Mouse (Mus musculus) limb, embryonic 11.5 days (tissue): ENCODE measurements around the gene Hps4. TPM values are rescaled to one million over a fixed set of nuclear protein-coding genes. Genes with fewer than 3 reads are reported as not detected.

Experiments
- ATAC-seq: fragments of 200-750 bp; cut with Nextera tagmentation; 2 replicates; pipeline ENCODE4 v1.8.0; 2017; ENCODE audit warnings: low read depth; ENCODE audit not compliant: insufficient number of reproducible peaks, low FRiP score, low TSS enrichment
- DNase-seq: peaks from one replicate; pipeline ENCODE4 v3.0.0-alpha.2; 2015; ENCODE audit warnings: low spot score
- H3K27ac ChIP-seq: fragments of 300-500 bp; sonication (generic); replicated peaks from 2 replicates; pipeline ENCODE4 v1.5.1; 2014; ENCODE audit warnings: low read depth, mild to moderate bottlenecking, low read length
- H3K27me3 ChIP-seq: fragments of 300-500 bp; sonication (generic); 2 replicates; pipeline ENCODE4 v1.6.1; 2014; ENCODE audit warnings: mild to moderate bottlenecking, low read length, mixed read lengths; ENCODE audit not compliant: control insufficient read depth, insufficient read depth
- H3K36me3 ChIP-seq: fragments of 300-500 bp; sonication (generic); 2 replicates; pipeline ENCODE4 v1.6.1; 2014; ENCODE audit warnings: mild to moderate bottlenecking, low read length, moderate library complexity, mixed read lengths; ENCODE audit not compliant: control insufficient read depth, insufficient read depth
- H3K4me1 ChIP-seq: fragments of 300-500 bp; sonication (generic); 2 replicates; pipeline ENCODE4 v1.6.1; 2014; ENCODE audit warnings: low read length, mixed read lengths; ENCODE audit not compliant: control insufficient read depth, insufficient read depth
- H3K4me2 ChIP-seq: fragments of 300-500 bp; sonication (generic); 2 replicates; pipeline ENCODE4 v1.6.1; 2014; ENCODE audit warnings: low read depth, mild to moderate bottlenecking, moderate library complexity; ENCODE audit not compliant: severe bottlenecking
- H3K4me3 ChIP-seq: fragments of 300-500 bp; sonication (generic); 2 replicates; pipeline ENCODE4 v1.5.1; 2014; ENCODE audit warnings: low read depth, low read length
- H3K9ac ChIP-seq: fragments of 300-500 bp; sonication (generic); 2 replicates; pipeline ENCODE4 v1.6.1; 2014; ENCODE audit warnings: mild to moderate bottlenecking, low read length
- H3K9me3 ChIP-seq: fragments of 300-500 bp; sonication (generic); 2 replicates; pipeline ENCODE4 v1.6.1; 2016; ENCODE audit warnings: low read length; ENCODE audit not compliant: control insufficient read depth
- WGBS: fragments of 180-500 bp; shearing (Covaris S2); extraction: QIAGEN DNeasy Blood & Tissue Kit; methylation state at CpG from one replicate; pipeline ENCODE4 v1.1.7; 2014; 5-methylcytosine and 5-hydroxymethylcytosine counted together
- polyA plus RNA-seq: library from polyadenylated mRNA; unstranded; fragments of >200 nt; fragmentation: Nextera tagmentation; extraction: Ambion mirVana; gene quantifications from 2 replicates; pipeline ENCODE4 v1.2.1, GENCODE M21; 2014

Hps4 gene
- polyA plus RNA-seq, 1 experiment from 2014 or later, result 38.4 TPM

DNA sequence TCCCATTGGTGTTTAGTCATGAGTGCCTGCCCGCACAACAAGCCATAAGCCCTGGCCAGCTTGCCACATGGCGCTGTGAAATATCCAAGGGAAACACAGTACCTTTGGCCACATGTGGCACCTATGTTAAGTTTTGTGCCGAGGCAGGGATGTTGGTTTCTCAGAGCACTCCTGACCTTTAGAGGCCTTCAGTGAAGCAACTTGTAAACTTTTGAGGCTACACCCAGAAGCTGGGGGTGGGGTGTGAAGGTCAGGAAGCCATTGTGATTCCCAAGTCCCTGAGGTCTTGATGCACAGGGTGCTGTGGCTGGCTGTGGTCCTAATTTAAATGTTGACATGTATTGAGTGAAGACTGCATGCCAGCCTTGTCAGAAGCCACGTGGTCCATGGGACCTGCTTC lies 43.5 kb upstream of the Hps4 start:
- DNase-seq (no peak), ATAC-seq (no peak)
- 84% methylated on average over 4 of the region's 4 CpGs for WGBS
- Histone ChIP-seq H3K9ac (no peak overlapping the region), H3K27me3 (no peaks in the 10 kb centered on the region), H3K36me3 (no peaks in the 10 kb centered on the region), H3K27ac (no peak overlapping the region), H3K9me3 (no peaks in the 10 kb centered on the region), H3K4me1 (no peaks in the 10 kb centered on the region), H3K4me3 (no peak overlapping the region), H3K4me2 (no peak overlapping the region)

DNA sequence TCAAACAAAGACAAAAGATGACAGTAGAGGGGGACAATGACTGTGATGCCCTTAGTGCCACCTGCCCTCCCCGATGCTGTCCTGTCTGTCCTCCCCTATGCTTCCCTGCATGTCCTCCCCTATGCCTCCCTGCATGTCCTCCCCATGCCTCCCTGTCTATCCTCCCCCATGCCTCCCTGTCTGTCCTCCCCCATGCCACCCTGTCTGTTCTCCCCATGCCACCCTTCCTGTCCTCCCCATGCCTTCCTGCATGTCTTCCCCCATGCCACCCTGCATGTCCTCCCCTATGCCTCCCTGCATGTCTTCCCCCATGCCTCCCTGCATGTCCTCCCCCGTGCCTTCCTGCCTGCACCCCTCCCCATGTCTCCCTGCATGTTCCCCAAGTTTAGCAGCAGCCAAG lies 42.8 kb upstream of the Hps4 start:
- H3K27me3 ChIP-seq, result no peaks in the 10 kb centered on the region
- no peak overlapping the region for H3K9ac ChIP-seq
- no peak overlapping the region for H3K4me2 ChIP-seq
- H3K4me3 ChIP-seq, result no peak overlapping the region
- WGBS, result 83% methylated on average over 2 of the region's 2 CpGs
- DNase-seq (no peak), ATAC-seq (no peak)
- no peak overlapping the region for H3K27ac ChIP-seq
- H3K36me3 ChIP-seq, result no peaks in the 10 kb centered on the region
- H3K4me1 ChIP-seq, result no peaks in the 10 kb centered on the region
- no peaks in the 10 kb centered on the region for H3K9me3 ChIP-seq

DNA sequence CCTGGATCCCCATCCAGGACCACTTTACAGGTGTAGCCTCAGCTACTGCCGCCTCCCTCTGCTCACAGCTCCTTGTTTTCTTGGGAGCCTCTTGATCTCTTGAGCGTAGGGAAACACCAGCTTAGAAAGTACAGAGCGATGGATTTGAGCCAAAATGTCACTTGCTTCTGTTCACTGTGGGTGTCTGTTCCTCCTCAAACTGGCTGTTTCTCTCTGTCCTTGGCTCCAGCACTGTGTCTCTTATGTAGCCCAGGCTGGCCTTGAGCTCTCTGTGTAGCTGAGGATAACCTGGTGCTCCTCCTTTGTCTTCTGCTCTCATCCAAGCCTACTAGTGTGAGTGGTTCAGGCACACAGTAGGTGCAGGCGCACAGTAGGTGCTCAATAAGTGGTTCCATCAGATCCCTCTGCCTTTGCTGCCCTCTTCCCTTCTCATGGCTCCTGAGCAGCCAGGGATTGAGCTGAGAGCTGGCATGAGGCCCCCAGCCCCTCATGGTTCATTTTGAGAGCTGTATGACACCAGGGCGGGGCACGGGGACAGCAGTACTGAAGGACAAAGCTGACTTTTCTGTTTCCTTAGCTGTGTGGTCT lies 42.1 kb upstream of the Hps4 start:
- Histone ChIP-seq H3K9me3 (no peaks in the 10 kb centered on the region), H3K4me2 (no peak overlapping the region), H3K4me1 (no peaks in the 10 kb centered on the region), H3K4me3 (no peak overlapping the region), H3K27ac (no peak overlapping the region), H3K36me3 (no peaks in the 10 kb centered on the region), H3K27me3 (no peaks in the 10 kb centered on the region), H3K9ac (no peak overlapping the region)
- DNase-seq (no peak), ATAC-seq (no peak)
- 85% methylated on average over 6 of the region's 6 CpGs for WGBS

DNA sequence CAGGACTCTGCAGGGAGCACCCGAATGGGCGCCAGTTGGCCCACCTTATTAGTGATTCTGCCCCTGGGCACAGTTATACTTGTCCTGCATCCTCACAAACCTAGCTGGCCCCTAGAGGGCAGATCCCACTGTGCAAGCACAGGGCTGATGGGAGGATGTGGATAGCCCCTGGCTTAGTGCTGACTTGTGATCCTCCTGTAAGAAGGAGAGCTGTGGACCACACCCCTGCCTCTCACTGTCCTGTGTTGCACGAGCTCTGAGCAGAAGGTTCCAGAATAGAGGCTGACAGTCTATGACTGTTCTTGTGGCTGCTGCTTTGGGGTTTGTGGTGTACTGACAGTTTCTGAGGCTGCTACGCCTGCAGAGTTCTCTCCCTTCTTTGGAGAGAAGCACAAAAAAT lies 41.2 kb upstream of the Hps4 start:
- no peak overlapping the region for H3K9ac ChIP-seq
- H3K9me3 ChIP-seq, result no peaks in the 10 kb centered on the region
- ATAC-seq (no peak), DNase-seq (no peak)
- H3K4me3 ChIP-seq, result no peak overlapping the region
- no peaks in the 10 kb centered on the region for H3K4me1 ChIP-seq
- H3K27ac ChIP-seq, result no peak overlapping the region
- 89% methylated on average over 4 of the region's 4 CpGs for WGBS
- H3K27me3 ChIP-seq, result no peaks in the 10 kb centered on the region
- no peak overlapping the region for H3K4me2 ChIP-seq
- no peaks in the 10 kb centered on the region for H3K36me3 ChIP-seq

DNA sequence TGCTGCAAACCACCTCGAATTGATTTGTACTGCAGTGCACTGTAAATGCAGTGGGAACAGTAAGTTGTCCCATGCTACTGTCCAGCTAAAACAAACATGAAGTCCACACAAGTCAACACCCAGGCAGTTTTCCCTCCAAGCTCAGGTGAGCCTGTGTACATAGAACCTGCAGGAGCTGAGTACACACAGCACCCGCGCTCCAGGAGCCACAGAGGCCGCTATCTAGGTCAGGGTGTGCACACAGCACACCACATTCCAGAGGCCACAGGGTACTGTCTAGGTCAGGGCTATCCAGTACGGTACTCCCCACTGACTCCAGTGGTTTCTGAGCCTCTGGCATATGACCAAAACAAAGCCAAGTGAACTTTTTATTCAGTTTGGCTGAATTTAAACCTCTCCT lies 40.6 kb upstream of the Hps4 start:
- H3K27ac ChIP-seq, result no peak overlapping the region
- H3K9ac ChIP-seq, result no peak overlapping the region
- no peaks in the 10 kb centered on the region for H3K27me3 ChIP-seq
- H3K36me3 ChIP-seq, result peaks cover 1% of the 10 kb centered on the region; the same call in 1 of the 2 replicates
- no peak overlapping the region for H3K4me2 ChIP-seq
- no peaks in the 10 kb centered on the region for H3K9me3 ChIP-seq
- no peak overlapping the region for H3K4me3 ChIP-seq
- WGBS, result 92% methylated on average over 5 of the region's 5 CpGs
- no peaks in the 10 kb centered on the region for H3K4me1 ChIP-seq
- ATAC-seq (no peak), DNase-seq (no peak)

DNA sequence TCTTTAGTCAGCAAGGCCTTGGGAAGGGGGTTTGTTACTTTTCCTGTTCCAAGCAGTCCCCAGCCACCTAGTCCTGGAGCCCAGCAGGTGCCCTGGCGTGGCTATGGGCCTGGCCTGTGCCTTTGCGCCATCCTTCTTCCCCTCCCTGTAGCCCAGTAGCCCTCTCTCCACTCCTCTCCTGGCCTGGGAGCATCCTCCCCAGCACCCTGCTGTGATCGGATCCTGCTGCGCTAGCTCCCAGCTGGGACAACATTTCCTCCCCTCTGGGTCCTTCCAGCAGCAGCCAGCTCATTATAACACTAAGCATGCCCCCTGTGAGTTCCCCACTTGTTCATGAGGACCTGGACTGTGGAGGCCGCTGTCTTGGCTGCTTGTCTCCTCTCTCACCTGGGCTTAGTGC lies 37.0 kb upstream of the Hps4 start:
- 77% methylated on average over 5 of the region's 5 CpGs for WGBS
- Histone ChIP-seq H3K36me3 (peaks cover 14% of the 10 kb centered on the region), H3K4me1 (no peaks in the 10 kb centered on the region), H3K27ac (no peak overlapping the region), H3K4me2 (no peak overlapping the region), H3K9me3 (no peaks in the 10 kb centered on the region), H3K4me3 (no peak overlapping the region), H3K9ac (no peak overlapping the region), H3K27me3 (no peaks in the 10 kb centered on the region)
- ATAC-seq (no peak), DNase-seq (no peak)

DNA sequence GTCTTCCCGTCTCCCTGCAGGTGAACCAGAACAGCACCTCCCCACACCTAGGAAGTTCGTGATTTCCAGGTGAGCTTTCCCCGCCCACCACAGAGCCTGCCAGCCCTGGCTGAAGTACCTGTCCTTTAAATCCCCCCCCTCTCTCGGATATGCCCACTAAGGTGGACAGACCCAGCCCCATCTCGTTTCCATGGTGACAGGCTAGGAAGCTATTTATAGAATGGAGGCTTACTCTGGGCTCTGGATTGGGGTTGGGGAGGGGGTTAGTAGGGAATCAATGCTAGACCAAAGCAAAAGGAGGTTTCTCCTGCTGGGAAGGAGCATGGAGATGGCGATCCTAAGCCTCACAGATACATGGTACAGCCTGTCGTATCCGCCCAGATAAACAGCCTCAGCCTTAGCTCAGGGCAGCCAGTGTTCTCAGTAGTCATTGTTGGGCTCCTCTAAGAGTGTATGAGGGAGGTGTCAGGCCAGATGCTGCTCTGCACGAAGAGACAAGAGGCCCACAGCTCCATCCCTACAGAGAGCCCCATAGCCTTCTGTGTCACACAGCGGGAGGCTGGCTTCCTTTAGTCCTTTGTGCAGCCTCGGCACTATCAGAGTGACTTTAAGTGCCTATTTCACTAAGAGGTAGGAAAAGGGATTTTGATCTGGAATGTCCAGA lies 29.5 kb upstream of the Hps4 start:
- Histone ChIP-seq H3K4me1 (no peaks in the 10 kb centered on the region), H3K9ac (no peak overlapping the region), H3K36me3 (peaks cover 4% of the 10 kb centered on the region), H3K4me2 (no peak overlapping the region), H3K27me3 (no peaks in the 10 kb centered on the region), H3K27ac (no peak overlapping the region), H3K9me3 (no peaks in the 10 kb centered on the region), H3K4me3 (no peak overlapping the region)
- no peak for DNase-seq
- no peak for ATAC-seq
- 88% methylated on average over 11 of the region's 11 CpGs for WGBS

DNA sequence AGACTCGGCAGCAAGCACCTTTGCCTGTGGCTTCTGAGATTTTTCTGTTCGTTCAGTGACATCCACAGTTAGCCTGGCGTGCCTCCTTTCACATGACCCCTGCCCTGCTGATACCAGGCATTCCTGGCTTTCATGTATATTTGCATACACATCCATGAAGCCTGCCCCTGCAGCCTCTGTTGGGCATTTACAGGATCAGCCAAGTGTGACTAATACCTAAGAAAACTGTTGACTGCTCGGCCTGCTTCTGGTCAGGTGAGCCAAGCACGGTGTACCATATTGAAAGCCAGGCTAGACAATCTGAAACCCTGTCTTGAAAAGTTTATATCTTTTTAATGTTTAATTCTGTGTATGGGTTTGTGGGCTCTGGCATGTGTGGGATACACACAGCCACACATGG lies 26.4 kb upstream of the Hps4 start:
- no peak for DNase-seq
- Histone ChIP-seq H3K27ac (no peak overlapping the region), H3K4me1 (no peaks in the 10 kb centered on the region), H3K27me3 (no peaks in the 10 kb centered on the region), H3K4me3 (no peak overlapping the region), H3K9ac (no peak overlapping the region), H3K9me3 (no peaks in the 10 kb centered on the region), H3K4me2 (no peak overlapping the region), H3K36me3 (no peaks in the 10 kb centered on the region)
- 82% methylated on average over 5 of the region's 5 CpGs for WGBS
- ATAC-seq, result no peak

DNA sequence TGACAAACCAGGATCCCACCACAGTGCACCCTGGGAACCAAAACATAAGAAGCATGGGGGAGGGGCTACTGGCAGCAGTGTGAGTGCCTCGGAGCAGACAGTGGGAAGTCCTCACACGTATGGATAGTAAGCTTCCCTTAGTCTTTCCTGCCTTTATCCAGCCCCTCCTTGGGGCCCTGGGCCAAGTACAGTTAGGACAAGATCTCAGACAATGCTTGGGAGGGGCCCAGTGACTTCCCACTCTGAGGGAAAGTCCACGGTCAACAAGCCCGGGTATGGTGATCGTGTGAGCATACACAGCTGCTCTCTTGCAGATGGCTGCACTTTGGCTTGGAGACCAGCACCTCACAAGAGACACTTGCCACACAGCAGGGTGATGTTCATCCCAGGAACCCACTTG lies 25.6 kb upstream of the Hps4 start:
- Histone ChIP-seq H3K4me1 (no peaks in the 10 kb centered on the region), H3K9me3 (no peaks in the 10 kb centered on the region), H3K36me3 (no peaks in the 10 kb centered on the region), H3K4me2 (no peak overlapping the region), H3K9ac (no peak overlapping the region), H3K4me3 (no peak overlapping the region), H3K27ac (no peak overlapping the region), H3K27me3 (no peaks in the 10 kb centered on the region)
- ATAC-seq (no peak), DNase-seq (no peak)
- 55% methylated on average over 5 of the region's 5 CpGs for WGBS
